Mouse (Mus musculus): ENCODE data around the gene Gm6460. TPM values are rescaled to one million over a fixed set of nuclear protein-coding genes. Genes with fewer than 3 reads are reported as not detected.
"Not testable (repeated sequence)": the region's sequence is repeated elsewhere in the genome, so short reads cannot be mapped to it uniquely, and the experiment has no call there.

The Gm6460 gene
- total RNA-seq (2021), result not detected

- intact Hi-C loops (cut with DNase I); DNase-seq (ENCODE audit: low spot score in 2 of 2): not testable (repeated sequence)
Observed at GRCm38 (mm10) chr5:11594613-11595012, at the start of gene Gm6460. TSS of gene Gm6460 (plus strand) at chr5:11594913.

Other genes with a start within 250 kb of the Gm6460 start
- not detected for gene Gm8897, start 178.5 kb upstream of the Gm6460 start, total RNA-seq (2021)
- gene Gm8906, start 92.2 kb upstream of the Gm6460 start, total RNA-seq (2021), result not detected
- gene Gm8922, start 87.0 kb downstream of the Gm6460 start, total RNA-seq (2021), result not detected
- not detected for gene Gm8926, start 175.6 kb downstream of the Gm6460 start, total RNA-seq (2021)